Mouse (Mus musculus): Measurements from ENCODE around the gene Slc24a3. TPM values are rescaled to one million over a fixed set of nuclear protein-coding genes. Genes with fewer than 3 reads are reported as not detected.

Slc24a3 gene
- polyA plus RNA-seq, 2 experiments = 0.58 TPM

DNA sequence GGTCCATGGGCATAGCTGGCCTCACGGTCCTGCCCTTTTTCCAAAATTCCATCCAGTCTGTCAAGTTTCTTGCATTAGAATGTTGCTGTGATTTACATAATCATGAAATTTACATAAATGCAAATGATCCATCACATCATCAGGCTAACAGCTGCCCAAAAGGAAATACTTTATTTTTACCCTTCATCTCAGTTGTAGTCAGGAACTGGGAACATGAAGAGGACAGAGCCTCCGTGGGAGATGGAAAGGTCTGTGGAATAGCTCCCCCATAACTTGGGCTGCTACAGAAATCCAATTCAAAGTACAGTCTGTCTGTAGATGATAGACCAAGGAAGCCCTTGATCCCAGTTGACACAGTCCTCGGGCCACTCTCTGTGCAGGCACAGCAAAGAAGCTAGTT, 417.9 kb downstream of the Slc24a3 start:
- Histone ChIP-seq H3K9ac (replicated peaks) (no peak overlapping the region), H3K36me3 (replicated peaks; ENCODE audit: control insufficient read depth, insufficient read depth, low read depth) (no peaks in the 10 kb centered on the region), H3K4me3 (ENCODE audit: insufficient read depth in 1 of 2, low read depth in 2 of 2, low read length in 2 of 2) (no peak overlapping the region), H3K27me3 (ENCODE audit: control insufficient read depth, insufficient read depth, low read length) (no peaks in the 10 kb centered on the region), H3K9me3 (ENCODE audit: control insufficient read depth, low read length) (no peaks in the 10 kb centered on the region), H3K4me1 (replicated peaks; ENCODE audit: control insufficient read depth in 2 of 2, insufficient read depth in 2 of 2, low read length in 1 of 2) (no peaks in the 10 kb centered on the region), H3K4me2 (ENCODE audit: low read depth) (no peak overlapping the region), H3K27ac (no peak overlapping the region)
- DNase-seq (ENCODE audit: low read depth in 3 of 3, low spot score in 3 of 3) = no peak
- no peak for ATAC-seq (ENCODE audit: insufficient read depth)
- no peak for TF ChIP-seq CTCF (IDR thresholded peaks at IDR 0.05; ENCODE audit: low read depth)
- TF ChIP-seq EP300 (IDR thresholded peaks at IDR 0.05; ENCODE audit: low read depth) = no peak
- WGBS (ENCODE audit: insufficient replicate concordance) = 47% methylated on average over 3 of the region's 3 CpGs

DNA sequence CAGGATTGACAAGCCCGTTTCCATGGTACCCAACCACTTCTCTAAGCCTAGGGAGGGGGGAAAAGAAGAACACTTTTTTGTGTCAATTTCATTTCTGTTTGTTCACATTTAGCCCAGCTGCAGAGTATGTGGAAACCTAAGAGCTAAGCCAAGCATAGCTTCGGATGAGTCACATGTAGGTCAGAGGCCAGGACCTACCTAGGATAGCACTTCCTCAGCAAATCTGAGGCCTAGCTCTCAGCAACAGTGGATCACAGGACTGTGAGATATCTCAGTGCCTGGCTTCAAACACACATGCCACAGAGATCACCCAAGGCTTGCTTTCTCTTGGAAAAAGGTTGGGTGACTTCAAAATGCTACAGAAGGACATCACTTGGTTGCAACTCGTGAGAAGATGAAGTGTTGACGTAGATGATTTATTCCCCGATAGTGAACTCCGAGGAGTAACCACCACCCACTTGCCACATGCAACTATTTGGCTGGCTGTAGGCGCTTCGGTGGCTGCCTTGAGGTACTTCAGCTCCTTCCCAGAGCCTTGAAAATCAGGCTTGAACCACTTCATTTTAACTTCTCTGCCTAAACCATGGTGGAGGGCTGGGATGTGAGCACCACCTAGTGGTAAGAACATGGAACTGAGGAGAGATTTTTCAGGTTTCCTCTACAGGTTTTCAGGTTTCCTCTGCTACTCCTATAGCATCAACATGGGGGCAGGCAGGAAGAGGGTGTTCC, 420.6 kb downstream of the Slc24a3 start:
- H3K9me3 ChIP-seq (ENCODE audit: control insufficient read depth, low read length) = no peaks in the 10 kb centered on the region
- no peak overlapping the region for H3K4me3 ChIP-seq (ENCODE audit: insufficient read depth in 1 of 2, low read depth in 2 of 2, low read length in 2 of 2)
- no peak for TF ChIP-seq EP300 (IDR thresholded peaks at IDR 0.05; ENCODE audit: low read depth)
- peak; percentile 80 for TF ChIP-seq CTCF (IDR thresholded peaks at IDR 0.05; ENCODE audit: low read depth)
- no peaks in the 10 kb centered on the region for H3K27me3 ChIP-seq (ENCODE audit: control insufficient read depth, insufficient read depth, low read length)
- DNase-seq (ENCODE audit: low read depth in 3 of 3, low spot score in 3 of 3) (peak in 1 of 3 experiments; percentile 4), ATAC-seq (ENCODE audit: insufficient read depth) (no peak)
- no peaks in the 10 kb centered on the region for H3K4me1 ChIP-seq (replicated peaks; ENCODE audit: control insufficient read depth in 2 of 2, insufficient read depth in 2 of 2, low read length in 1 of 2)
- H3K4me2 ChIP-seq (ENCODE audit: low read depth) = no peak overlapping the region
- H3K27ac ChIP-seq = no peak overlapping the region
- 50% methylated on average over 8 of the region's 8 CpGs for WGBS (ENCODE audit: insufficient replicate concordance)
- H3K36me3 ChIP-seq (replicated peaks; ENCODE audit: control insufficient read depth, insufficient read depth, low read depth) = no peaks in the 10 kb centered on the region
- no peak overlapping the region for H3K9ac ChIP-seq (replicated peaks)

- Histone ChIP-seq H3K27ac (no peak overlapping the region), H3K9me3 (ENCODE audit: control insufficient read depth, low read length) (no peaks in the 10 kb centered on the region)
- 68% methylated on average over 8 of the region's 8 CpGs for WGBS (ENCODE audit: insufficient replicate concordance)
Measured at GRCm38 (mm10) chr2:145591881-145592280, 424.3 kb downstream of the Slc24a3 start.

GRCm38 (mm10) chr2:145593649-145594347, 426.2 kb downstream of the Slc24a3 start:
- Histone ChIP-seq H3K27ac (no peak overlapping the region), H3K4me3 (ENCODE audit: insufficient read depth in 1 of 2, low read depth in 2 of 2, low read length in 2 of 2) (no peak overlapping the region), H3K9ac (replicated peaks) (no peak overlapping the region), H3K9me3 (ENCODE audit: control insufficient read depth, low read length) (no peaks in the 10 kb centered on the region), H3K36me3 (replicated peaks; ENCODE audit: control insufficient read depth, insufficient read depth, low read depth) (no peaks in the 10 kb centered on the region), H3K4me1 (replicated peaks; ENCODE audit: control insufficient read depth in 2 of 2, insufficient read depth in 2 of 2, low read length in 1 of 2) (no peaks in the 10 kb centered on the region; a peak in 1 of 4 replicates), H3K27me3 (ENCODE audit: control insufficient read depth, insufficient read depth, low read length) (no peaks in the 10 kb centered on the region), H3K4me2 (ENCODE audit: low read depth) (no peak overlapping the region)
- WGBS (ENCODE audit: insufficient replicate concordance) = 47% methylated on average over 3 of the region's 3 CpGs
- TF ChIP-seq EP300 (IDR thresholded peaks at IDR 0.05; ENCODE audit: low read depth) = no peak
- no peak for TF ChIP-seq CTCF (IDR thresholded peaks at IDR 0.05; ENCODE audit: low read depth)
- DNase-seq (ENCODE audit: low read depth in 3 of 3, low spot score in 3 of 3) (no peak), ATAC-seq (ENCODE audit: insufficient read depth) (no peak)

More at GRCm38 (mm10) chr2:145591881-145592280, 424.3 kb downstream of the Slc24a3 start:
- H3K4me2 ChIP-seq (ENCODE audit: low read depth) = no peak overlapping the region
- no peak overlapping the region for H3K4me3 ChIP-seq (ENCODE audit: insufficient read depth in 1 of 2, low read depth in 2 of 2, low read length in 2 of 2)
- no peaks in the 10 kb centered on the region; a peak in 1 of 4 replicates for H3K4me1 ChIP-seq (replicated peaks; ENCODE audit: control insufficient read depth in 2 of 2, insufficient read depth in 2 of 2, low read length in 1 of 2)
- H3K27me3 ChIP-seq (ENCODE audit: control insufficient read depth, insufficient read depth, low read length) = no peaks in the 10 kb centered on the region
- H3K9ac ChIP-seq (replicated peaks) = no peak overlapping the region
- DNase-seq (ENCODE audit: low read depth in 3 of 3, low spot score in 3 of 3) (no peak), ATAC-seq (ENCODE audit: insufficient read depth) (no peak)
- TF ChIP-seq CTCF (IDR thresholded peaks at IDR 0.05; ENCODE audit: low read depth) (no peak), EP300 (IDR thresholded peaks at IDR 0.05; ENCODE audit: low read depth) (no peak)
- no peaks in the 10 kb centered on the region for H3K36me3 ChIP-seq (replicated peaks; ENCODE audit: control insufficient read depth, insufficient read depth, low read depth)

GRCm38 (mm10) chr2:145597866-145598265, 430.3 kb downstream of the Slc24a3 start:
- no peak overlapping the region for H3K9ac ChIP-seq (replicated peaks)
- H3K9me3 ChIP-seq (ENCODE audit: control insufficient read depth, low read length) = no peaks in the 10 kb centered on the region
- no peak overlapping the region for H3K4me3 ChIP-seq (ENCODE audit: insufficient read depth in 1 of 2, low read depth in 2 of 2, low read length in 2 of 2)
- TF ChIP-seq EP300 (IDR thresholded peaks at IDR 0.05; ENCODE audit: low read depth) = no peak
- TF ChIP-seq CTCF (IDR thresholded peaks at IDR 0.05; ENCODE audit: low read depth) = no peak
- H3K27ac ChIP-seq = no peak overlapping the region
- WGBS (ENCODE audit: insufficient replicate concordance) = 71% methylated on average over 5 of the region's 5 CpGs
- no peak overlapping the region for H3K4me2 ChIP-seq (ENCODE audit: low read depth)
- DNase-seq (ENCODE audit: low read depth in 3 of 3, low spot score in 3 of 3) (no peak), ATAC-seq (ENCODE audit: insufficient read depth) (no peak)
- H3K4me1 ChIP-seq (replicated peaks; ENCODE audit: control insufficient read depth in 2 of 2, insufficient read depth in 2 of 2, low read length in 1 of 2) = no peaks in the 10 kb centered on the region; a peak in 1 of 4 replicates
- no peaks in the 10 kb centered on the region for H3K27me3 ChIP-seq (ENCODE audit: control insufficient read depth, insufficient read depth, low read length)
- H3K36me3 ChIP-seq (replicated peaks; ENCODE audit: control insufficient read depth, insufficient read depth, low read depth) = no peaks in the 10 kb centered on the region

All from liver, embryonic 14.5 days (tissue).